Mouse (Mus musculus): ENCODE measurements at regions not wholly inside any gene's neighbourhood (a gene's known extent, or its start where the extent isn't known, plus 50 kb on each side); places are given as distances from the start of the nearest gene placed in this dataset.

GRCm38 (mm10) chr13:86097291-86097690 is 50.6 kb upstream of the Cox7c start:
- Histone ChIP-seq H3K4me2 (ENCODE audit: low read depth, low read length) (no peak overlapping the region), H3K36me3 (replicated peaks; ENCODE audit: control insufficient read depth, insufficient read depth, low read depth, low read length) (no peaks in the 10 kb centered on the region), H3K27me3 (ENCODE audit: control insufficient read depth, insufficient read depth, low read length) (no peaks in the 10 kb centered on the region), H3K9ac (replicated peaks; ENCODE audit: low read length) (no peak overlapping the region), H3K4me1 (ENCODE audit: control insufficient read depth, insufficient read depth, low read length) (no peaks in the 10 kb centered on the region), H3K9me3 (replicated peaks; ENCODE audit: control insufficient read depth, low read length) (no peaks in the 10 kb centered on the region), H3K4me3 (ENCODE audit: low read depth, low read length) (no peak overlapping the region), H3K27ac (replicated peaks; ENCODE audit: low read depth, low read length) (no peak overlapping the region)
- DNase-seq (ENCODE audit: low spot score) (no peak), ATAC-seq (replicated peaks; ENCODE audit: insufficient number of reproducible peaks, low FRiP score, low TSS enrichment, low read depth) (no peak)
